In the genomic region with DNA sequence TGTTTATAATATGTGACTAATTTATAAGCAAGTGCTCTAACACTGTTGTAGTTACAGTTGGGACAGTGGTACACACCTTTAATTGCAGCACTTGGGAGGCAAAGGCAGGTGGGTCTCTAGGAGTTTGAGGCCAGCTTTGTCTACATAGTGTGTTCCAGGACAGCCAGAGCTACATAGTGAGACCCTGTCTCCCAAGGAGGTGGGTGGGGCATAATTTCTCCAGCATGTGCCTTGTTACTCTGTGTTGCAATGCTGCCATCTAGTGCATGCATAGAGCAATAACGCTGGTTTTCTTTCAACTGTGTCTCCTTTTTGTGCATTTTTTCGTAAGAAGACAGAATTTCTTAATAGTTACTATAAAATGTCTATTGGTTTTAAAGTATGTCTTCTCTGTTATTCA, we compare ENCODE assay signal across 8 mouse cellular contexts. TPM values are rescaled to one million over a fixed set of nuclear protein-coding genes. Genes with fewer than 3 reads are reported as not detected.
DNase-seq lines count a peak whose midpoint lies in the region; ATAC-seq and TF ChIP-seq lines count a peak whose summit lies in the region.

No protein-coding gene starts in this region.

- ATAC-seq in forebrain, postnatal 0 days, result peak; percentile 94
- ATAC-seq in megakaryocyte-erythroid progenitor cell, adult 5-6 weeks (replicated peaks; ENCODE audit: low FRiP score, low TSS enrichment, poor library complexity, severe bottlenecking), result peak; percentile 96

- peak; percentile 19 for DNase-seq in ovary, postnatal 14 days (ENCODE audit: low spot score)
- no peak for DNase-seq in ovary, adult 18-20 months (ENCODE audit: low spot score)
- peak; percentile 11 for DNase-seq in cerebellum, adult 11 months
- DNase-seq in forebrain, postnatal 0 days, result peak; percentile 86
- peak; percentile 77 for DNase-seq in induced T-regulatory cell, adult 2 months (ENCODE audit: low read depth)
- peak; percentile 17 for DNase-seq in left cerebral cortex, adult 11 months (ENCODE audit: low spot score)
- peak; percentile 18 to 41 for DNase-seq in spleen, postnatal 36 days (ENCODE audit: low spot score in 2 of 2)

- H3K9ac ChIP-seq in forebrain, postnatal 0 days, result no peak overlapping the region

- no peak overlapping the region for H3K4me2 ChIP-seq in forebrain, postnatal 0 days (ENCODE audit: low read depth)

- 24% methylated on average over 2 of the region's 2 CpGs for WGBS in forebrain, postnatal 0 days

- H3K27ac ChIP-seq in forebrain, postnatal 0 days (ENCODE audit: low read depth, low read length), result no peak overlapping the region

- no peak overlapping the region for H3K4me3 ChIP-seq in forebrain, postnatal 0 days (ENCODE audit: low read depth, low read length)

- TF ChIP-seq CTCF in forebrain, postnatal 0 days (IDR thresholded peaks at IDR 0.05; ENCODE audit: low read depth), result peak; percentile 92

- no peaks in the 10 kb centered on the region for H3K4me1 ChIP-seq in forebrain, postnatal 0 days (ENCODE audit: insufficient read depth)

- H3K9me3 ChIP-seq in forebrain, postnatal 0 days (ENCODE audit: low read length), result no peaks in the 10 kb centered on the region

- no peaks in the 10 kb centered on the region for H3K27me3 ChIP-seq in forebrain, postnatal 0 days (ENCODE audit: insufficient read depth, low read length)

- peaks cover 25% of the 10 kb centered on the region for H3K36me3 ChIP-seq in forebrain, postnatal 0 days (ENCODE audit: insufficient read depth)

RNA-seq across cellular contexts. Expression of gene Pnisr, which starts 33.4 kb away (rescaled TPM):
- total RNA-seq in forebrain, postnatal 0 days (2014; rRNA removed), result 83.8 and 104 TPM in 2 replicates
- 99.5 and 128 TPM in 2 replicates for polyA plus RNA-seq in forebrain, postnatal 0 days (2015; fragmentation: Nextera tagmentation; extraction: Ambion mirVana)
- total RNA-seq in megakaryocyte-erythroid progenitor cell, adult 5-6 weeks (2014; fragmentation: Nextera tagmentation), result 208 and 212 TPM in 2 replicates
- 72.4 and 175 TPM in 2 replicates for total RNA-seq in megakaryocyte-erythroid progenitor cell, adult 5-6 weeks (2017)

RNA-seq across cellular contexts. Expression of gene Tstd3, which starts 47.0 kb away (rescaled TPM):
- total RNA-seq in forebrain, postnatal 0 days (2014; rRNA removed), result 10.5 and 15.9 TPM in 2 replicates
- polyA plus RNA-seq in forebrain, postnatal 0 days (2015; fragmentation: Nextera tagmentation; extraction: Ambion mirVana), result 13.2 and 16.6 TPM in 2 replicates
- 19.8 and 27.1 TPM in 2 replicates for total RNA-seq in megakaryocyte-erythroid progenitor cell, adult 5-6 weeks (2014; fragmentation: Nextera tagmentation)
- 9.8 and 19.3 TPM in 2 replicates for total RNA-seq in megakaryocyte-erythroid progenitor cell, adult 5-6 weeks (2017)

RNA-seq across cellular contexts. Expression of gene Usp45, which starts 47.1 kb away (rescaled TPM):
- 12.0 and 15.1 TPM in 2 replicates for total RNA-seq in forebrain, postnatal 0 days (2014; rRNA removed)
- polyA plus RNA-seq in forebrain, postnatal 0 days (2015; fragmentation: Nextera tagmentation; extraction: Ambion mirVana), result 3.5 and 5.3 TPM in 2 replicates
- 40.5 and 63.1 TPM in 2 replicates for total RNA-seq in megakaryocyte-erythroid progenitor cell, adult 5-6 weeks (2014; fragmentation: Nextera tagmentation)
- 26.3 and 34.1 TPM in 2 replicates for total RNA-seq in megakaryocyte-erythroid progenitor cell, adult 5-6 weeks (2017)
